Mouse (Mus musculus): ENCODE results near the gene Treml1. TPM values are rescaled to one million over a fixed set of nuclear protein-coding genes. Genes with fewer than 3 reads are reported as not detected.
A peak's percentile ranks its signal among the peaks of the same experiment; 100 is the strongest.
"Not testable (repeated sequence)": the region's sequence is repeated elsewhere in the genome, so short reads cannot be mapped to it uniquely, and the experiment has no call there.

Gene Treml1
- total RNA-seq (2017): 14.1 and 21.0 TPM in 2 replicates

DNA sequence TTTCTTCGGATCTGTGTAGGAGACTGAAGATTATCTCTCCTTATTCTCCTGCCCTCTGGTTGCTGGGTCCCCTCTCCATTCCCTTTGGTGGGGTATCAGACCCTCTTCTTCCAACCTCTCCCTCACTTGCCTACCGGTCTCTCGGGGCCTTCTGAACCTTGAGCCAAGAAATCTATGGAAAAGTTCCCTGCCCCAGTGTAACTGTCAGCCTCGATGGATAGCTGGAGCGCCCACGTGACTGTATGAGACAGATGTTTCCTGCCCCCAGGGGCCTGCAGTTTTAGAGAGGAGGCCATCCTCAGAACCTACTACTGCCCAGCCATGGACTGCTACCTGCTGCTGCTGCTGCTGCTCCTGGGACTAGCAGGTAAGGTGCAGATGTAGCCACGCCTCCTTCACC lies at the start of gene Treml1:
Gene Treml1 (plus strand): TSS at position 301 of the 400 bp plus-strand sequence.
- ATAC-seq (replicated peaks; ENCODE audit: low read depth, poor library complexity, severe bottlenecking): no peak

DNA sequence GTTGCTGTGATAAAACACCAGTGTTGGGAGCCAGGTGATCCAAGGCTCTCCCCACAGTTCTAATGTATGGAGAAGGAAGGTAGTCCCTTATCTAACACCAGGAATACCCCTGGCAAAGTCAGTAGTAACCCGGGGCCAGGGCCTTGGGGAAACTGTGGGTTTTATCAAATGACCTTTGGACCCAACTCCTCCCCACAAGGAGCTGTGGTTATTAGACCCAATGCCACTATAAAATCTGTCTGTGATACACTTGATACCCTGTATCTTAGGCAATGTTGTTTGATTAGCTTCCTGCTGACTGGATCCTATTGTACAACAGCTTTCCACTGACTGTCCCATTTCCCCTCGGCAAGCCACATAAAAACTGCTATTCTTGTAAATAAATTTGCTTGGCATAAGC lies 47.6 kb upstream of the Treml1 start:
- ATAC-seq (replicated peaks; ENCODE audit: low read depth, poor library complexity, severe bottlenecking): no peak

DNA sequence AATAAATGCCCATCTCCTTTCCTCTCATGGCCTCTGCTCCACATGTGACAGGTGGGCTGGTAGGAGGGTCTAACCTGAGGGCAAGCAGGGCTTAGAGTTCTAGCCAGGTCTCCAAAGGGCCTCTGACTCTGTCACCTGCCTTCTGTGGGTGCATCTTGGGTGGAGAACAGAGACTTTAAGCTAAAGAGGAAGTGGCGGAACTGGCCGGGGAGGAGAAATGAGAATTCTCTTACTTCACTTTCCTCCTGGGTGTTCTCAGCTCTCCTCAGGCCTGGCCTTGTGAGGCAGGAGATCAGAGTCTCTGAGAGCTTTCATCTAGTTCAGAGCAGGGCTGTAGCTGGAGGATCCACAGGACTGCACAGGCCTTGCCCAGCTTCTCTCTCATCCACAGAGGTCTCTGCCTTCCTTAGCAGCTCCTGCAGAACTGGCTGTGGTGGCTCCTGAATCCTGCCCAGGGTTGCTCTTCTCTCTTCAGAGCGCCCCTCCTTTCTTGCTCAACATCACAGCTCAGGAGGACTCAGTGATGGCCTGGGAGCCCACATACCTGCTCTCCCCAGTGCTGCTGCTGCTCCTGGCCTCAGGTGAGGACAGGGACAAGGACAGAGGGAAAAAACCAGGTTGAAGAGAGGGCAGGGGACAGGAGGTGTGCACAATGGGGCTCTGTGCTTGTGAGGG lies 43.7 kb upstream of the Treml1 start, which contains the start of gene B430306N03Rik:
Gene B430306N03Rik (plus strand): TSS at position 237 of the 675 bp plus-strand sequence.
- peak; percentile 77 for ATAC-seq (replicated peaks; ENCODE audit: low read depth, poor library complexity, severe bottlenecking)

DNA sequence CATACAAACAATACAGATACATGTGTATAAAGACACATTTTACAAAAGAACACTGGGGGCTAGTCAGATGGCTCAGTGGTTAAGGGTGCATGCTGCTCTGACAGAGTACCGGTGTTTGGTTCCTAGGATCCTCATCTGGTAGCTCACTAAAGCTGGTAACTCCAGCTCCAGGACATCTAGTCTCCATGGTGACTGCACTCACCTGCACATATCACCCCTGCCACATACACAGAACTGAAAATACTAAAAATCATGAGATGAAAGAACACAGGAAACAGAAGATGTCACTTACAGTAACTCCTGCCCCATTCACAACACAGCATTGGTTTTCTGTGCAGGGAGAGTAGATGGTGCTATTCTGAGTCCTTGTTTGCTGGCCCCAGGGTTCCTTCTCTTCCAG lies 41.0 kb upstream of the Treml1 start:
- no peak for ATAC-seq (replicated peaks; ENCODE audit: low read depth, poor library complexity, severe bottlenecking)

DNA sequence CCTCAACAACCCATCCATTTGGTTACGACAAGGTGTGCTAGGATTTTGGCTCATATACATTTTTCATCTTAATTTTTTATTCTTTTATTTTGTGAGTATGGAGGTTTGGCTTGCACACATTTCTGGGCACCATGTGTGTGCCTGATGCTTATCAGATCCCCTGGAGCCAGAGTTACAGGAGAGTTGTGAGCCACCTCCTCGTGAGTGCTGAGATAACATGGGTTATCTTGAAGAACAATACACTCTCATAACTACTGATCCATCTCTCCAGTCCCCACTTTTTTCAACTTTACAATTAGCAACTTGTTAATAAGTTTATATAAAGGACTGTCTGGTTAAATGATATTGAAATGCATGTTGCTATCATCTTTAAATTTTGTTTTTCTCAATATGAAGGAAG lies 38.4 kb upstream of the Treml1 start:
- no peak for ATAC-seq (replicated peaks; ENCODE audit: low read depth, poor library complexity, severe bottlenecking)

DNA sequence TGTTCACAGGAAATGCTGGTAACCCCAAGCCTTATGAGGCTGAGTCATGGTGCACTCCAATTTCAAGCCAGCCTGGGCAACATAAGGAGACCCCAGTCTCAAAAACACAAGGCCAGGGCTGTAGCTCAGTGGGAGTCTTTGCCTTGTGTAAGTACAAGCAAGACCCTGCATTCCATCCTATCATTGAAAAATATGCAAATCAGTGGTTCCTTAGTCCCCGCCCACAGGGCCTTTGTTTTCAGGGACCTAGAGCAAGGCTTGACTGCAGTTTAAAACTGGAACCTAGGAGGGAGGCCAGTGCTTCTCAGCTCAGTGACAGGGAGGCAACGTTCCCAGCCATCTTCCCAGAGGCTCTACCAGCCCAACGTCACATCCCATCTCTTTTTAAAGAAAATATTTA lies 36.5 kb upstream of the Treml1 start:
- no peak for ATAC-seq (replicated peaks; ENCODE audit: low read depth, poor library complexity, severe bottlenecking)

DNA sequence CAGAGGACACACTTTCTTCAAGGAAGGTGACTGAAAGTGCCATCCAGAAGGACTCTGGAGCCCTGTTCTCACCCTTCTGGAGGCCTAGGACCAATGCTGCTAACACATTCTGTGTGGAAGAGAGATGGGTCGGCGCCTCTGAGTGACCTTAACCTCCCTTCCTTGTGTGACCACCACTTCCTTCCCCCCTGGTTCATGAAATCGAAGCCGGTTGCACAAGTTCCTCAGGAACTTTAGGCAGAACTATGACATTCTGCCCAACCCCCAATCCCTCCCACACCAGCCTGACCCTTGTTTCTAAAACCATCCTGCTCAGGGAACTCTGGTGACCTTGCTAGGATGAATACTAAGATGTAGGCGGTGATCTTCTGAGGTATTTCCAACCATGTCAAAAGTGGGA lies 35.5 kb upstream of the Treml1 start:
- peak; percentile 80 for ATAC-seq (replicated peaks; ENCODE audit: low read depth, poor library complexity, severe bottlenecking)

DNA sequence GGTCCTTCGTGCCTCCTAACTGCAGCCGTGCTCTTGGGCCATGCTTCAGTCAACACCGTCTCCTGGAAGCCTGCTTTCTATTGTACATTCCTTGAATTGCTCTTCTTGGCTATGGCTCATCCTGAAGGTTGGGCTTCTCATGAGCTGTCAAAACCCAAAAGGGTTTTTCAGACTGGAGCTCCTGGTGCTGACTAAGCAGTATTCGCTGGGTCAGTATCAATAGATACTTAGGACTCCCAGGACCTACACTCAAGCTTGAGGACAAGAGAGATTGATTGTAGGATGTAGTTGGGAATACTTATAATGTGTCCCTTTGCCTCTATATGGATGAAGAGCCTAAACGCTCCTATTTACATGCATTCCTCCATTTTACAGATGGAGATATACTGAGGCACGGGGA lies 34.6 kb upstream of the Treml1 start:
- no peak for ATAC-seq (replicated peaks; ENCODE audit: low read depth, poor library complexity, severe bottlenecking)

DNA sequence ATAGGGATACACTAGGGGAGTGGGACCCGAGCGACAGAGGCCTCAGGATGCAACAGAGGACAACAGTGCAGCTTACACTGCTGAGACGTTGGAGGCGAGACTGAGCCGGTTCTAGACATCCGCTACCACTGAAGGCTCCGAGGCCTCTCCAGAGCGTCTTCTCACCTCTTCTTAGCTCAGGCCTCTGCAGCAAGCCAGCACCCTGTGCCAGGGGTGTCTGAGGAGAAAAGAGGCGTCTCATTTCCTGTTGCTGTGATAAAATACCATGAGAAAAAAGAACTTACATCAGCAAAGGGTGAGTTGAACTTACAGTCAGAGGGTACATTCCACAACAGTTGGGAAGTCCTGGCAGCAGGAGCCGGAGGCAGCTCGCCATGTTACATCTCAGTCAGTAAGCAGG lies 34.1 kb upstream of the Treml1 start:
- ATAC-seq (replicated peaks; ENCODE audit: low read depth, poor library complexity, severe bottlenecking): no peak

DNA sequence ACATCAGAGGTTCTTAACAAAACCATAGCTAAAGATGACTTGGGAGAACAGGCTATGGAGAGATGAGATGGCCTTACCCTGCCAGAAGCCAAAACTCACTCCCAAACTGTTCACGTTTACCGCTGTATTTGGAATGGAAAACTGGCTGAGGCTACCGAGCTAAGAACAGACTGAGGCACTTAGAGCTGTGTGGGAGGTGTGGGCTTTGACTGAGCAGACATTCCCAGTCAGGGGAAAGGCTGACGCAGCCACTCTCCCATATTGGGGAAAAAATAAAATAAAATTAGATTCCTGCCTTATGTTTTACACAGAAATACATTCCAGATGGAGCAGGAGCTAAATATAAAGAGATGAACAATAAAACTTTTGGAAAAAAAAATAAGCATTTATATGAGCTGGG lies 33.1 kb upstream of the Treml1 start:
- ATAC-seq (replicated peaks; ENCODE audit: low read depth, poor library complexity, severe bottlenecking): no peak

DNA sequence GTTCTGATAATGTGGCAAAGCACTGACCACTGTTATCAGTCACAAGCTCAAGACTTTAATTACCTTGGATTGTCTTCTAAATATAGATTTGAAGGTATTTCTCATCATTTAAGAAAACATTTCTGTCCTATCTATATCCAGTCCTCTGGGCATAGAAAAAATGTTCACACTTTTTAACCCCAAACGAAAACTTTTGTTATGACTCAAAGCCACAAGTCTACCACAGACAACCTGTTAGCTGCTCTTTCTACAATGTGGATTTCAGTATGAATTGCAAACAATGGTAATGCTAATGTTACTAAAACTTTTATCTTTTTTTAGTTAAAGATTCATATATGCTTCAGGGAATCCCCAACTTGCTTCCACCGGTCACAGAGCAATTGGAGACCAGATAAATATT lies 27.2 kb upstream of the Treml1 start:
- ATAC-seq (replicated peaks; ENCODE audit: low read depth, poor library complexity, severe bottlenecking): no peak

DNA sequence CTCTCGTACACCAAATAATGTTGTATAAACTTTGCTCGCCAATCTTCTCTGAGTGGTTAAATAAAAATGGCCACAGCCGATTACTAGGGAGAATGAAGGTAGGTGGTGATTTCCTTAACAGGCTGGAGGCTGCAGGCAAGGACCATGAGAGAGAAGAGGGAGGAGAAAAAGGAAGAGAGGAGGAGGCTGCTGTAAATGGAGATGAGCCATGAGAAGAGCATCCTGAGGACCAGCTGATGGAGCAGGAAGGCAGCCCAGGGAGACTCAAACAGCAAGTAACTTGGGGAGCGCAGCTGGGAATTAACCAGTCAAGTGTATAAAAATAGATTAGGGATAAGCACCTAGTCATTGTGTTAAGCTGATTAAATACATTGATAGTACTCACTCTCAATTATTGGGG lies 25.5 kb upstream of the Treml1 start:
- ATAC-seq (replicated peaks; ENCODE audit: low read depth, poor library complexity, severe bottlenecking): no peak

DNA sequence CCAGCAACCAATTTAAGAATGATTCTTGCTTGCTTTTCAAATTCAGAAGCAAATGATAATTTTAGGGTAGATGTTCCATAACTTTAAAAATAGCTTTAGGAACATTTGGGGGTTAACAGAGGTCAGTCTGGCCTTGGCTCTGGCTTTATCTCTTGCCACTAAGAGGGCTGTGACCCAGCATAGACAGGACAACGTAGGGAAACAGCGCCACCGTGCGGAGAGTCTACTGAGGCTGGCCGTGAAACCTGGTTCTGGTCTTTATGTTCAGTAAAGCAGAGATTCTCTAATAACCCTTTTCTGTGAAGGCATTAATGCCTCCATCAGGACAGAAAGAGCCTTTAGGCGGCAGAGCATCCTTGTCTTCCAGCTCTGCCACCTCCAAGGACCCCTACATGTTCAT lies 22.9 kb upstream of the Treml1 start:
- peak; percentile 92 for ATAC-seq (replicated peaks; ENCODE audit: low read depth, poor library complexity, severe bottlenecking)

DNA sequence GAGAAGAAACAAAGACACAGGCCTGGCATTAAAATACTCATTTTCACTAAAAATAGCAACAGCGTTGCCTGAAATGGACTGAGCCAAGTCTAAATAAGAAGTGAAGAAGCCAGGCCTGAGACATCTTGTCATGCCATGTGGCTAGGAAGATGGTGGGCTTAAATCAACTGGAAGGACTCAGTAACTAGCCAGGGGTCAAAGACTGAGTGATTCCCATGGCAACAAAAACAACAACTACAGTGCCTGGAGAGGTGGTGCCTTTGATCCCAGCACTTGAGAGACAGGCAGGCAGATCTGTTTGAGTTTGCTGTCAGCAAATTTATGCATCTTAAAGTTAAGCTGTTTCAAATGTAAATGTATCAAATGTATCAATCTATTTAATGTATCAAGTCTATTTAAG lies 19.4 kb upstream of the Treml1 start:
- no peak for ATAC-seq (replicated peaks; ENCODE audit: low read depth, poor library complexity, severe bottlenecking)

DNA sequence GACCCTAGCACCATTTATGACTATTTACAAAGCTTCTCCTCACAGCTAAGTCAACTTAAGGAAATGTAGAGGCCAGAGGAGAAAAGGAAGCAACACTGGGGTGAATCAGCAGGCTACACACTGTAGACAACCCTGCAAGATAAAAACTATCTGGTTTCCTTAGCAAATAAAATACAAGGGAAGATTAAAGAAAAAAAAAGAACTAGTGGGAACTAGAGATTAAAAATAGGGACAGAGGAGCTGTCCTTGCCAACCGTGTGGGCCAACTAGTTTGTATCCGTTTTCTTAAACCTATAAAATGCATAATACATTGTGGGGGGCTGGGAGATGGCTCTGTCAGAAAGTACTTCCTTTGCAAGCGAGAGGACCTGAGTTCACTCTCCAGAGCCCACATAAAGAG lies 17.8 kb upstream of the Treml1 start:
- ATAC-seq (replicated peaks; ENCODE audit: low read depth, poor library complexity, severe bottlenecking): peak; percentile 53

DNA sequence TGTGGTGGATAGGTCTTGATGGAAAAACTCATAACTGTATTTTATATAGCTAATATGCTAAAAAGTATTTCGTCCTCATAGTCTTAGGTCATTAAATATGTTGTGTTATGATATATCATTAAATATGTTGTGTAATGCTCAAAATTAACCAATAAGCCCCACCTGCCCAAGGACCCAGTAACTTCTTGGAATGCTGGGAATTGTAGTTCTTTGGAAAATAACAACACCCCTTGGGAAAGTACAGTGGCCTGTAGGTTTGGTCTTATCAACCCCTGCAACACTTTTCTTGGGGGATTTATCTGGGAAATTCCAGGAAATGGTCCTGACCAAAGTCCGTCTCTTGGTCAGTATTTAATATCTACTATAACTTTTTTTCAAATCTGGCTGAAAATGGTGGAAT lies 16.7 kb upstream of the Treml1 start:
- no peak for ATAC-seq (replicated peaks; ENCODE audit: low read depth, poor library complexity, severe bottlenecking)

DNA sequence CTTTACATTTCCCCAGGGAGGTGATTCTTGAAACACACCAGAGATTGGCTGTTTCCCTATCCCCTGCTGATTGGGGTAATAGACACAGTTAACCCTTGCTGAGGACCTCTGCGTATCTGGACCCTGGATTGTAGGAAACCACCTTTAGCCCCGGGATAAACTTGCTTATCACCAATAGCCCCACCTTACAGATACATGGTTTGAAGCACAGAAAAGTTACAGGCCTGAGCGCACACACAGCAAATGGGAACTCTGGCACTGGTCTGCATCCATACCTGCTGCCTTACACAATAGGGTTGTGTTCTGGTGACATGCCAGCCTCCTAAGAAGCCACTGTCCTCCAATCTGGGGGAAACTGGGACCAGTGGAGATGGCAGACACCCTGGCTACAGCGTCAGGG lies 13.9 kb upstream of the Treml1 start:
- ATAC-seq (replicated peaks; ENCODE audit: low read depth, poor library complexity, severe bottlenecking): no peak

DNA sequence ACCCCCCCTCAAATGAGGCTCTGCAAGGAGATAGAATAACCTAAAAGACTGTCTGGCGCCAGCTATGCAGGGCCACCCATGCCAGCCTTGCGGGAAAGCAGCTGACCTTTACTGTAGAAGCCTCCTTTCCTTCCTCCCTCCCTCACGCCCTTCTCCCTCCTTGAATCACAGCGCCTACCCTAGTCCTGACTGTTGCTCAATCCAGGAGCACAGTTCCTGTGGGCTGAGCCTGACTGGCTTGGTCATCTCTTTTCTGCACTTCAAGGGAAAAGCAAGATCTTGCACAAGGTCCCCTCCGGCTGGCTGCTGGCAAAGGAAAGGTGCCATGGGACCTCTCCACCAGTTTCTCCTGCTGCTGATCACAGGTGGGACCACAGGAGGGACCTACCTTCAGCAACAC lies 13.5 kb upstream of the Treml1 start, which contains the start of gene Trem2:
Gene Trem2 (plus strand): TSS at position 171 of the 400 bp plus-strand sequence.
- ATAC-seq (replicated peaks; ENCODE audit: low read depth, poor library complexity, severe bottlenecking): peak; percentile 57

DNA sequence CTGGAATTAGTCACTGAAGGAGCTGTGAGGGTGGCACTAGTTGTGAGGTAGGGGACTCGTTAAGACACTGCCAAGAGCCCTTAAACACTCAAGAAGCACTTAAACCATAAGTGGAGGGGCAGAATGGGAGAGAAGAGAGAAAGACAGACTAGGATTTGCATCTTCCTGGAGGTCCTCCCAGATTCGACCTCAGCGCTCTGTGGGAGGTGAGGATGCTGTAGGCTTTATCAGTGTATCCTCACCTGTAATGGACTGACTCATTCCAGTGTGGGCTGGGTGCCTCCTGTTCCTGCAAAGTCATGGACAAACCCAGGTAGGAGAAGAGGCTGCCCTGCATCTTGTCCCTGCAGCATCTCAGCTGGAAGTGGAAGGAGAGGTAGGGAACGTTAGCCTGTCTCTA lies 12.9 kb upstream of the Treml1 start:
- no peak for ATAC-seq (replicated peaks; ENCODE audit: low read depth, poor library complexity, severe bottlenecking)

DNA sequence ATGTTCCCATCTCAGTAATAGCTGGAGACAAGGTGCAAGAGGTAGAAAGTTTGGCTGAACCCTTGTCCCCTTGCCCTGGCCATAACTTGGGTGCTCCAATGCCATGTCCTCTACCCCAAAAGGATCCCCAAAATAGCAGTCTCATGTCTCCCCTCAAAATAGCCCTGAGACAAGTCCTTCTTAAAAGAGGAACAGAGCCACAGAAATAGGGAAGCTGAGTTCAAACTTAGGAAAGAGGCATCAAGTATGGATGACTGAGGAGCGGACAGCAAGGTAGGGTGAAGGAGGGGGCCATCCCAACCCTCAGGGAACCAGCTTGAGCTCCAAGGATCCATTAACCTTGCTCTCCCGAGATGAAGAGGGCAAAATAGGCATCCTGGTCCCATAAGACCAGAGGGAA lies 12.4 kb upstream of the Treml1 start:
- ATAC-seq (replicated peaks; ENCODE audit: low read depth, poor library complexity, severe bottlenecking): peak; percentile 82

DNA sequence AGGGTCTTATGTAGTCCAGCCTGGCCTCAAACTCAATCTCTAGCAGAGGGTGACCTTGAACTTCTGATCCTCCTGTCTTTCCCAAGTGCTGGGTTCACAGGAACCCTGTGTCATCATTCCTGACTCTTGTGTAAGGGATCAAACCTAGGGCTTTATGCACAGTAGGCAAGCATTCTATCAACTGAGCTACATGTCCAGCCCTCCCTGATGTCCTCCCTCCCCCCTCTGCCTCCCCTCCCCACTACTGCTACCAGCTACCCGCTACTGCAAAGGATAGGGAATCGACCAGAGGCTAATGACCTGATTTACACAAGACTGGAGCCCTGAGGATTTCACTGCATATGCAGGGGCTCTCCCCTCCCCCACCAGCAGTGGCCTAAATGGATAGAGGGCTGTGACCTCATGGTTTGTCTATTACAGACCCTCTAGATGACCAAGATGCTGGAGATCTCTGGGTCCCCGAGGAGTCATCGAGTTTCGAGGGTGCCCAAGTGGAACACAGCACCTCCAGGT lies 9.0 kb upstream of the Treml1 start:
- no peak for ATAC-seq (replicated peaks; ENCODE audit: low read depth, poor library complexity, severe bottlenecking)

DNA sequence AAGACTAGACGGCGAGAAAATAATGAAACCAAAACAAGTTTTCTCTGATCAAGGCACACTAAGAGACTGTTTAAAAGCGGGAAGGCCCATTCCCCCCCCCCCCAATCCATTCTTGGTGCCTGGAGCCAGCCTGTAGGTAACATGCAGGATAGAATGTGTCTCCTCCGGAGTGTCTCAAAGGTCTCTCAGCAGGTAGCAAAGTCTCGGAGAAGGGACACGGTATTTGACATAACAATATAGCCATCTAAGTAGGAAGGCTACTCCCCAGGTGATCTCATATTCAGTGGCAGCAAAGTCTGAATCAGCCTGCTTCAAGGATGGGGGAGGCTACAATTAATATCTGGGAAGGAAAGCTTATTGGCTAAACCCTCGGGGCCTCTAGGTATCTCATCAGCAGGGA lies 6.7 kb upstream of the Treml1 start:
- not testable (repeated sequence) for ATAC-seq (replicated peaks; ENCODE audit: low read depth, poor library complexity, severe bottlenecking)

Measured in common myeloid progenitor, adult 5-6 weeks (primary cell).